Mouse (Mus musculus) lung, embryonic 16.5 days (tissue): Measurements from ENCODE around the gene Nacc1. TPM values are rescaled to one million over a fixed set of nuclear protein-coding genes. Genes with fewer than 3 reads are reported as not detected.

Experiments
- ATAC-seq: fragments of 200-750 bp; cut with Nextera tagmentation; 2 replicates; pipeline ENCODE4 v1.8.0; 2017; ENCODE audit warnings: low read depth, mild to moderate bottlenecking, moderate library complexity
- H3K27ac ChIP-seq: fragments of 300-500 bp; sonication (generic); 2 replicates; pipeline ENCODE4 v1.5.1; 2014; ENCODE audit warnings: mild to moderate bottlenecking, control low read depth, low read length
- H3K27me3 ChIP-seq: fragments of 300-500 bp; sonication (generic); 2 replicates; pipeline ENCODE4 v1.6.1; 2014; ENCODE audit warnings: low read depth, low read length, mixed read lengths; ENCODE audit not compliant: control insufficient read depth, insufficient read depth
- H3K36me3 ChIP-seq: fragments of 300-500 bp; sonication (generic); 2 replicates; pipeline ENCODE4 v1.6.1; 2014; ENCODE audit warnings: low read length; ENCODE audit not compliant: control insufficient read depth, insufficient read depth
- H3K4me1 ChIP-seq: fragments of 300-500 bp; sonication (generic); replicated peaks from 2 replicates; pipeline ENCODE4 v1.6.1; 2014; ENCODE audit warnings: low read length, mixed read lengths; ENCODE audit not compliant: control insufficient read depth, insufficient read depth
- H3K4me2 ChIP-seq: fragments of 300-500 bp; sonication (generic); 2 replicates; pipeline ENCODE4 v1.6.1; 2014; ENCODE audit warnings: low read depth, low read length, control low read depth
- H3K4me3 ChIP-seq: fragments of 300-500 bp; sonication (generic); 2 replicates; pipeline ENCODE4 v1.5.1; 2014; ENCODE audit warnings: mild to moderate bottlenecking, low read length, control low read depth
- H3K9ac ChIP-seq: fragments of 300-500 bp; sonication (generic); 2 replicates; pipeline ENCODE4 v1.6.1; 2014; ENCODE audit warnings: low read length, control low read depth
- H3K9me3 ChIP-seq: fragments of 300-500 bp; sonication (generic); 2 replicates; pipeline ENCODE4 v1.6.1; 2016; ENCODE audit warnings: low read length; ENCODE audit not compliant: control insufficient read depth
- WGBS: fragments of 180-500 bp; shearing (Covaris S2); extraction: QIAGEN DNeasy Blood & Tissue Kit; methylation state at CpG from one replicate; pipeline ENCODE4 v1.1.7; 2014; 5-methylcytosine and 5-hydroxymethylcytosine counted together
- polyA plus RNA-seq: library from polyadenylated mRNA; unstranded; fragments of >200 nt; fragmentation: Nextera tagmentation; extraction: Ambion mirVana; gene quantifications from 2 replicates; pipeline ENCODE4 v1.2.1, GENCODE M21; 2015

Gene Nacc1
- polyA plus RNA-seq, 1 experiment from 2014 or later: 19.5 TPM

DNA sequence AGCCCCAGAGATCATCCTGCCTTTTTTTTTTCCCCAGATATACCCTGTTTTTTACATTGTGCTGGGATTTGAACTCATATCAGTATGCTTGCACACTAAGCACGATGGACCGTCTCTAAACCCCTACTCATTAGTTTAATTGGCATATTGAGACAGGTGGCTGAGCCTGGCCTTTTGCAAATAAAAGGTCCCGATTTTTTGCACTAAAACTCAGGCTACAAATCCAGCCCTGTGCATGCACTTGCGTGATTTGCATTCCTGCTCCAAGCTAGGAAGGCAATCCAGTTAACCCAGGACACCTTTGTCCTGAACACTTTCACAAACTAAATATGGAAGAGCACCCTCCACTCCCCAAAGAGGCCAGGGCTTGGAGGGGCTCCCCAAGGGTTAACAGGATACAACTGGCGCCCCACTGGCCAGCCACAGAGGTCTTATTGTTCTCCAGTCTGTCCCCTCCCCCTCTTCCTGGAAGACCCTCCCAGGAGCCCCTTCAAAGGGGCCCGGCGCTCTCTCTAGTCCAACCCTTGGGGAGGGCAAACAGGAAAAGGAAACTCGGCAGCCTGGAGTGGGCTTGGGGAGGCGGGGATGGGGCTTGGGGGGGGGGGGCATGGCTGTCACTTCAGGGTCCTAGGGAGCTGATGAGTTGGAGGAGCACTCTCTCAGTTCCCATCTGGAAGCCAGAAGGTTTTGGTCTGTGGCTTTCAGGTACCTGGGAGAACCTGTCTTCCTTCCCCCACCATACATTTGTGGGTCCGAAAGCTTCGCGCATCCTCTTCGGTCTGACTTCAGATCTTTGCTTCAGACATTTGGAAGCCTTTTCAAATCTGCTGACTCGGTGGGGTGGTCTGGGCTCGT lies 32.1 kb downstream of the Nacc1 start:
- peaks cover 39% of the 10 kb centered on the region for H3K4me1 ChIP-seq
- WGBS: 2% methylated on average over 14 of the region's 15 CpGs
- peak overlapping the region; percentile 69 for H3K4me2 ChIP-seq
- peak overlapping the region; percentile 56 for H3K4me3 ChIP-seq
- H3K36me3 ChIP-seq: no peaks in the 10 kb centered on the region
- peak overlapping the region; percentile 79 for H3K9ac ChIP-seq
- H3K9me3 ChIP-seq: no peaks in the 10 kb centered on the region
- H3K27ac ChIP-seq: peak overlapping the region; percentile 98
- H3K27me3 ChIP-seq: no peaks in the 10 kb centered on the region
- ATAC-seq: peak; percentile 73

DNA sequence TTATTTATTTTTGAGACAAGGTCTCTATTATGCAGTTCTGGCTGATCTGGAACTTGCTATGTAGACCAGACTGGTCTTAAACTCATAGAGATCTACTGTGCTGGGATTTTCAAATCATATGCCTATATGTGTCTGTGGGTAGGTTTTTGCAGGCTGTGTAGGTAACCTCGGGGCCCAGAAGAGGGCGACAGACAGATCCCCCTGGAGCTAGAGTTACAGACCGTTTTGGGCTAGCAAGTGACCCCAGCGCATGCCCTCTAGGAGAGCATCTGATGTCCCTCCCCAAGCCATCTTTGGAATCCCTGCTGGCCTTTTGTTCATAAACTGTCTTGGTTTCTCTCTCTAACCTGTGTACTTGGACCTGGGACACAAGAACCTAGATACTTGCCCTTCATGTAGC lies 33.1 kb downstream of the Nacc1 start:
- no peak overlapping the region for H3K4me2 ChIP-seq
- H3K27me3 ChIP-seq: no peaks in the 10 kb centered on the region
- no peaks in the 10 kb centered on the region for H3K9me3 ChIP-seq
- H3K27ac ChIP-seq: peak overlapping the region; percentile 98
- ATAC-seq: no peak
- H3K4me1 ChIP-seq: peaks cover 36% of the 10 kb centered on the region
- no peak overlapping the region; the same call in 1 of the 2 replicates for H3K4me3 ChIP-seq
- peak overlapping the region; percentile 79; the same call in 1 of the 2 replicates for H3K9ac ChIP-seq
- 31% methylated on average over 4 of the region's 4 CpGs for WGBS
- H3K36me3 ChIP-seq: no peaks in the 10 kb centered on the region

DNA sequence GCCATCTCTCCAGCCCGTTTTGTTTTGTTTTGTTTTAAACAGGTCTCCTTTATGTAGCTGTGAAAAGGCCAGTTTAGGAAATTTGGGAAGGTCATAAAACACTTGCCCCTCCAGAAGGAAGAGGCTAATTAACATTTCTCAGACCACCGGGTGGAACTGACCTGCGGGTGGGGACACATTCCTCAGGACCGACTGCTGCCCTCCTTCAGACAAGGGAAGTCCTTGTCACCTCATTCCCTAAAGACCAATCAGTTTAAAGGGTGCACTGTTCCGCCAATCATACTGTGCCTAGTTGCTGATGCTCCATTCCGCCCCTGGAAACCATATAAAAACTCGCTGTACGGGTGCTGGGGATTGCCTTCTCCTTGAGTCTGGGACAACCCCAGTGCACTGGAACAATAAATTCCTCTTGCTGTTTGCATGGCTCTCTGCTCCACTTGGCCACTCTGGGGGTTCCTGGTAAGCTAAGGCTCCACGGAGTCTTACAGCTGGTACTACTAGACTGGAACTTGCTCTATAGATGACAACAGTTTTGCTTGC lies 34.5 kb downstream of the Nacc1 start:
- Histone ChIP-seq H3K9me3 (no peaks in the 10 kb centered on the region), H3K36me3 (no peaks in the 10 kb centered on the region), H3K27me3 (no peaks in the 10 kb centered on the region), H3K4me2 (no peak overlapping the region), H3K4me3 (no peak overlapping the region), H3K9ac (no peak overlapping the region), H3K4me1 (peaks cover 31% of the 10 kb centered on the region), H3K27ac (peak overlapping the region; percentile 4; the same call in 1 of the 2 replicates)
- WGBS: 51% methylated on average over 9 of the region's 9 CpGs
- ATAC-seq: no peak

DNA sequence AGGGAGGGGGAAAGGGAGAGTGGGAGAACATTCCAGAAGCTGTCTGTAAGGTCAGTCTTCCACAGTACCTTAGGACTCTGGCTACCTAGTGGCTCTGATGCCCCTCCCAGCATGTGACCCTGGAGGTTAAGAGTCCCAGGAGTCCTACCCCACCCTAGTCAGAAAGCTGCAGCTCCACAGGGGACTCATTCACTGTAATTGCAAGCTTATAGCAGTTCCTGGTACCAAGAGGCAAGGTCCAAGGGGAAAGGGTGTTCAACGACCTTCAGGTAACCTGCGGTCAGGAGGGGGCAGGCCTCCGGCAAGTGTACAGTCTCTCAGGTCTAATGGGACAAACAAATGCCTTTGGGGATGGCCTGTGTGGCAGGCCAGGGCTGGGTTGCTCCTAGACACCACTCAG lies 37.4 kb downstream of the Nacc1 start:
- peaks cover 10% of the 10 kb centered on the region for H3K4me1 ChIP-seq
- no peak overlapping the region for H3K4me3 ChIP-seq
- WGBS: 62% methylated on average over 3 of the region's 3 CpGs
- H3K27ac ChIP-seq: no peak overlapping the region
- no peak for ATAC-seq
- no peaks in the 10 kb centered on the region for H3K9me3 ChIP-seq
- no peak overlapping the region for H3K4me2 ChIP-seq
- H3K9ac ChIP-seq: no peak overlapping the region
- H3K27me3 ChIP-seq: no peaks in the 10 kb centered on the region
- H3K36me3 ChIP-seq: no peaks in the 10 kb centered on the region

GRCm38 (mm10) chr8:84647461-84647901 lies 40.2 kb downstream of the Nacc1 start:
- no peak overlapping the region for H3K9ac ChIP-seq
- H3K4me3 ChIP-seq: peak overlapping the region; percentile 10
- H3K36me3 ChIP-seq: no peaks in the 10 kb centered on the region
- H3K27me3 ChIP-seq: no peaks in the 10 kb centered on the region
- H3K27ac ChIP-seq: peak overlapping the region; percentile 47
- ATAC-seq: peak; percentile 76
- H3K4me2 ChIP-seq: peak overlapping the region; percentile 45
- no peaks in the 10 kb centered on the region for H3K9me3 ChIP-seq
- H3K4me1 ChIP-seq: peaks cover 6% of the 10 kb centered on the region
- WGBS: 3% methylated on average over 14 of the region's 14 CpGs

DNA sequence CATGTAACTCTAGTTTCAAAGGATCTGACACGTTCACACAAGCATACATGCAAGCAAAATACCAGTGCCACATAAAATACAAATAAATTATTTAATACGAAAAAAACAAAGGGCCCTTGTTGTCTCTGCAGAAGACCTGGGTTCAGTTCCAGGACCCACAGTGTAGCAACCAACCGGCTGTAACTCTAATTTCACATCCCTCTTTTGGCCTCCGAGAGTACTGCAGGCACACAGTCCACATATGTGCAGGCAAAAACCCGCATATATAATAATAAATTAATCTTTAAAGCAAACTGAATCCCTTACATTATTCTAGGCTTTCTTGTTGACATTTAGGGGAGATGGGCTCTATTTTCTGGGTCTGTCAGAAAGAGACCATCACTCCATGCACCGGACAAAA lies 40.9 kb downstream of the Nacc1 start:
- 50% methylated on average over 6 of the region's 6 CpGs for WGBS
- H3K27me3 ChIP-seq: no peaks in the 10 kb centered on the region
- H3K4me1 ChIP-seq: peaks cover 6% of the 10 kb centered on the region
- H3K9ac ChIP-seq: no peak overlapping the region
- H3K36me3 ChIP-seq: no peaks in the 10 kb centered on the region
- H3K4me3 ChIP-seq: no peak overlapping the region
- ATAC-seq: no peak
- peak overlapping the region; percentile 45; the same call in 1 of the 2 replicates for H3K4me2 ChIP-seq
- no peak overlapping the region for H3K27ac ChIP-seq
- H3K9me3 ChIP-seq: no peaks in the 10 kb centered on the region

DNA sequence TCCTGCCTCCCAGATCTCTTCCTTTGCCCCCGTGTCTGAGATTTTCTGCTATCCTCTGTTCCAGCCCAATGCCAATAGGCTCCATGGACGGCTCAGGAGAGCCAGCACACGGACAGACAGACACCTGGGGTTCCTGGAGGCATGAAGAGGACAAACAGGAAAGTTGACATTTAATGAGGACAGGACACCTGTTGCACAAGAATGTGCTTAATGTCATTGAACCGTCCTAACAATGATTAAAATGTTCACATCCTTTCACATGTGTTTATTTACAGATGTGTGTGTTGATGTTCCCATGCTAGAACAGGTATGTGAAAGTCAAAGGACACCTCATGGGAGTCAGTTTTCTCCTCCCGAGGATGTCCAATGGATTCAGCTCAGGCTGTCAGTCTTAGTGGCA lies 44.6 kb downstream of the Nacc1 start:
- no peak overlapping the region for H3K9ac ChIP-seq
- no peaks in the 10 kb centered on the region for H3K36me3 ChIP-seq
- H3K27ac ChIP-seq: no peak overlapping the region
- no peak overlapping the region for H3K4me3 ChIP-seq
- H3K4me2 ChIP-seq: no peak overlapping the region
- whole genome bisulfite sequencing: 48% methylated on average over 5 of the region's 5 CpGs
- H3K4me1 ChIP-seq: peaks cover 14% of the 10 kb centered on the region
- no peaks in the 10 kb centered on the region for H3K9me3 ChIP-seq
- no peaks in the 10 kb centered on the region for H3K27me3 ChIP-seq
- no peak for ATAC-seq

GRCm38 (mm10) chr8:84641578-84642361 lies 45.9 kb downstream of the Nacc1 start:
- WGBS: 70% methylated on average over 1 of the region's 1 CpGs
- no peak overlapping the region for H3K27ac ChIP-seq
- peak overlapping the region; percentile 3; the same call in 1 of the 2 replicates for H3K9ac ChIP-seq
- H3K4me1 ChIP-seq: peaks cover 11% of the 10 kb centered on the region
- H3K27me3 ChIP-seq: no peaks in the 10 kb centered on the region
- no peak overlapping the region for H3K4me2 ChIP-seq
- no peak overlapping the region for H3K4me3 ChIP-seq
- H3K9me3 ChIP-seq: no peaks in the 10 kb centered on the region
- H3K36me3 ChIP-seq: no peaks in the 10 kb centered on the region
- no peak for ATAC-seq
